Mouse (Mus musculus) stomach, embryonic 14.5 days (tissue): ENCODE measurements around the gene Acadl. TPM values are rescaled to one million over a fixed set of nuclear protein-coding genes. Genes with fewer than 3 reads are reported as not detected.

Experiments used
- ATAC-seq: fragments of 200-750 bp; cut with Nextera tagmentation; 2 replicates; pipeline ENCODE4 v1.8.0; 2017; ENCODE audit warnings: low read depth, moderate TSS enrichment; ENCODE audit not compliant: insufficient number of reproducible peaks, insufficient read depth, low FRiP score
- H3K27ac ChIP-seq: fragments of 300-500 bp; sonication (generic); 2 replicates; pipeline ENCODE4 v1.5.1; 2014; ENCODE audit warnings: mild to moderate bottlenecking, low read length, moderate library complexity, mixed read lengths
- H3K27me3 ChIP-seq: fragments of 300-500 bp; sonication (generic); 2 replicates; pipeline ENCODE4 v1.6.1; 2014; ENCODE audit warnings: low read length, control low read depth, mixed read lengths; ENCODE audit not compliant: control insufficient read depth, insufficient read depth
- H3K36me3 ChIP-seq: fragments of 300-500 bp; sonication (generic); 2 replicates; pipeline ENCODE4 v1.6.1; 2014; ENCODE audit warnings: mild to moderate bottlenecking, control low read depth, low read length, moderate library complexity, mixed read lengths; ENCODE audit not compliant: control insufficient read depth, insufficient read depth
- H3K4me1 ChIP-seq: fragments of 300-500 bp; sonication (generic); 2 replicates; pipeline ENCODE4 v1.6.1; 2014; ENCODE audit warnings: low read length, control low read depth, mixed read lengths; ENCODE audit not compliant: control insufficient read depth, insufficient read depth
- H3K4me2 ChIP-seq: fragments of 300-500 bp; sonication (generic); replicated peaks from 2 replicates; pipeline ENCODE4 v1.6.1; 2014; ENCODE audit warnings: low read depth, low read length, control low read depth
- H3K4me3 ChIP-seq: fragments of 300-500 bp; sonication (generic); 2 replicates; pipeline ENCODE4 v1.5.1; 2014; ENCODE audit warnings: low read depth, low read length, control low read depth
- H3K9ac ChIP-seq: fragments of 300-500 bp; sonication (generic); replicated peaks from 2 replicates; pipeline ENCODE4 v1.6.1; 2014; ENCODE audit warnings: low read depth, mild to moderate bottlenecking, control low read depth, low read length, moderate library complexity, mixed read lengths
- H3K9me3 ChIP-seq: fragments of 300-500 bp; sonication (generic); 2 replicates; pipeline ENCODE4 v1.6.1; 2016; ENCODE audit warnings: low read depth, low read length, control low read depth; ENCODE audit not compliant: control insufficient read depth
- WGBS: fragments of 180-500 bp; shearing (Covaris S2); extraction: QIAGEN DNeasy Blood & Tissue Kit; methylation state at CpG from one replicate; pipeline ENCODE4 v1.1.7; 2014; 5-methylcytosine and 5-hydroxymethylcytosine counted together
- polyA plus RNA-seq: library from polyadenylated mRNA; unstranded; fragments of >200 nt; fragmentation: Nextera tagmentation; extraction: Ambion mirVana; gene quantifications from 2 replicates; pipeline ENCODE4 v1.2.1, GENCODE M21; 2014

The Acadl gene
- polyA plus RNA-seq, 1 experiment from 2014 or later = 100 TPM

DNA sequence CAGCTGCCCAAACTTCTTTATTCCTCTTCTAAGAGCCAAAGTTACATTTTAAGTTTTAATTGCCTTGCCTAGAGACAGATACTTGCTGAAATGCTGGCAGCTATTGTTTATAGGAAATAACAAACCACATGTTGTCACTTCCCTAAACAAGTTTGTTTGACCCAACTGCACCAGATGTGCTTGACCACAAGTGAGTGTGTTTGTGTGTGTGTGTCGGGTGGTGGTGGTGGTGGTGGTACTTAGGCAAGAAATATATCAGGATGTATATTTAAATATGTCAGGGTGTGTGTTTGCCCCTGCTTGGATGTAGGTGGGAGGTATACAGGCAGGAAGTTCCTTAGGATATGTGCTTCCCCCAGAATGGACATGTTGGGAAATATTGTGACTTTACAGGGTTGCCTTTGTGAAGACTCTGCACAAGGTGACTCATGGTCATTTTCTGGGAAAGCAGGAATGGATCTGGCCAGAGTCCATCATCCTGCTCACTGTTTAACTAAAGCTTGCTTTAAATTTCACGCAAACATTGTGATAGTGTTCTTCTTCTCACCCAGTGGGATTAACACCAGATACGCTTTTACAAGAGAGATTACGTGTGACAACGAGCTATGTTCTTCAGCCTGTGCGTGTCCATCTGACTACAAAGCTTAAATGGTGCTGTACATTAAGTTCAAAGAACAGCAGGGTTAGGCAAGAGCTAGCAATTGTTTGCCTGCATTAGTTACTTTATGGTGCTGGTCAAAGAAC lies 32.2 kb upstream of the Acadl start:
- H3K9ac ChIP-seq = no peak overlapping the region
- WGBS = 57% methylated on average over 6 of the region's 6 CpGs
- H3K36me3 ChIP-seq = no peaks in the 10 kb centered on the region
- no peaks in the 10 kb centered on the region for H3K27me3 ChIP-seq
- no peaks in the 10 kb centered on the region for H3K4me1 ChIP-seq
- H3K27ac ChIP-seq = no peak overlapping the region
- H3K4me3 ChIP-seq = no peak overlapping the region
- no peak overlapping the region for H3K4me2 ChIP-seq
- H3K9me3 ChIP-seq = no peaks in the 10 kb centered on the region
- ATAC-seq = peak; percentile 19; the same call in 1 of the 2 replicates

DNA sequence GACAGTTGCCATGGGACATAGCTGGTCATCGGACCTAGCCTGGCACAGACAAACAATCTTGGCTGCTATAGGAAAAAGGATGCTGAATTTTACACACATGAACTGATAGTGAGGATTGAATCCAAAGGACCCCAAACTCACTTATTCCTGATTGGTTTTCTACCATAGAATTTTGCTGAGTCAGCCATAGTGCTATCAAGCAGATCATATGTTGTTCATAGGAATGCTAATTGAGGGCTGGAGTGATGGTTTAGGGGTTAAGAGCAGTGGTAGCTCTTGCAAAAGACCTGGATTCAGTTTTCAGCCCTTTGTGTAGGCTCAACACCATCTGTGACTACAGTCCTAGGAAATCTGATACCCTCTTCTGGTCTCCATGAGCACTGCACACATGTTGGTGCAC lies 24.1 kb upstream of the Acadl start:
- Histone ChIP-seq H3K9ac (no peak overlapping the region), H3K9me3 (no peaks in the 10 kb centered on the region), H3K36me3 (no peaks in the 10 kb centered on the region), H3K4me2 (no peak overlapping the region), H3K27ac (no peak overlapping the region), H3K27me3 (no peaks in the 10 kb centered on the region), H3K4me1 (no peaks in the 10 kb centered on the region), H3K4me3 (no peak overlapping the region)
- no peak for ATAC-seq
- WGBS = 92% methylated on average over 1 of the region's 1 CpGs

- H3K27me3 ChIP-seq = no peaks in the 10 kb centered on the region
- no peak overlapping the region for H3K4me3 ChIP-seq
- no peak overlapping the region for H3K9ac ChIP-seq
- H3K4me1 ChIP-seq = no peaks in the 10 kb centered on the region
- no peak overlapping the region for H3K27ac ChIP-seq
- WGBS = 70% methylated on average over 2 of the region's 2 CpGs
- no peak overlapping the region for H3K4me2 ChIP-seq
- H3K36me3 ChIP-seq = no peaks in the 10 kb centered on the region
- no peak for ATAC-seq
- peaks cover 6% of the 10 kb centered on the region; the same call in 1 of the 2 replicates for H3K9me3 ChIP-seq
These were observed 17.1 kb upstream of the Acadl start for GRCm38 (mm10) chr1:66880217-66880616.

- no peak overlapping the region for H3K27ac ChIP-seq
- 90% methylated on average over 6 of the region's 6 CpGs for WGBS
- no peak for ATAC-seq
- no peak overlapping the region for H3K9ac ChIP-seq
- H3K27me3 ChIP-seq = no peaks in the 10 kb centered on the region
- H3K4me3 ChIP-seq = no peak overlapping the region
- H3K4me1 ChIP-seq = no peaks in the 10 kb centered on the region
- no peaks in the 10 kb centered on the region for H3K36me3 ChIP-seq
- H3K9me3 ChIP-seq = peaks cover 6% of the 10 kb centered on the region; the same call in 1 of the 2 replicates
- H3K4me2 ChIP-seq = no peak overlapping the region
These were observed 11.7 kb upstream of the Acadl start for GRCm38 (mm10) chr1:66874740-66875139.

DNA sequence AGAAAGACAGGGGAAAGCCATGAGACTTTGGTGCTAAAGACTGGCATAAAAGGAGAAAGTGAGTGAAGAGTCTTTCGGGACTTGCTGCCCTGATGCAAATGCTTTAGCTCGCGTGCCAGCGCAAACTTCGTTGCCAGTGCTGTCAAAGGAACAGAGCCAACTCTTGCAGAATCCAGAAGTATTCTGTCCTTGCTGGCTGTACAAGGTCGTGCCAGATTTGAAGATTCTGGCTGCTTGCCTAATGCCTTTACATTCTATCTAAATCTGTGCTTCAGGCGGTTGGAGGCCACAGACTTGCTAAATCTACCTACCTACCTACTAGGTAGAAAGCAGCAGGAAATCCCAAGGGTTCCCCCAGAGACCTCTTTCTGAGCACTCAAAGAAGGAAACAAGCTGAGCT lies 8.5 kb upstream of the Acadl start:
- 76% methylated on average over 7 of the region's 7 CpGs for WGBS
- no peak for ATAC-seq

GRCm38 (mm10) chr1:66865633-66866032 lies 2.6 kb upstream of the Acadl start:
- no peaks in the 10 kb centered on the region for H3K36me3 ChIP-seq
- no peak for ATAC-seq
- H3K9me3 ChIP-seq = no peaks in the 10 kb centered on the region
- WGBS = 86% methylated on average over 4 of the region's 4 CpGs
- H3K4me1 ChIP-seq = 0 out of 2 replicates have a peak, but pooled peaks cover 4% of the 10 kb centered on the region
- H3K27me3 ChIP-seq = no peaks in the 10 kb centered on the region
- H3K4me2 ChIP-seq = no peak overlapping the region
- no peak overlapping the region for H3K27ac ChIP-seq
- H3K4me3 ChIP-seq = no peak overlapping the region
- H3K9ac ChIP-seq = no peak overlapping the region

More for the DNA sequence above, 8.5 kb upstream of the Acadl start:
- no peaks in the 10 kb centered on the region for H3K4me1 ChIP-seq
- no peak overlapping the region for H3K9ac ChIP-seq
- no peak overlapping the region for H3K4me2 ChIP-seq
- no peak overlapping the region for H3K4me3 ChIP-seq
- H3K27ac ChIP-seq = no peak overlapping the region
- H3K36me3 ChIP-seq = no peaks in the 10 kb centered on the region
- no peaks in the 10 kb centered on the region for H3K9me3 ChIP-seq
- no peaks in the 10 kb centered on the region for H3K27me3 ChIP-seq

GRCm38 (mm10) chr1:66863741-66864495 lies 841 bp upstream of the Acadl start:
- no peak for ATAC-seq
- WGBS = 14% methylated on average over 9 of the region's 9 CpGs
- Histone ChIP-seq H3K27ac (no peak overlapping the region), H3K9me3 (no peaks in the 10 kb centered on the region), H3K27me3 (no peaks in the 10 kb centered on the region), H3K4me3 (peak overlapping the region; percentile 89), H3K4me1 (0 out of 2 replicates have a peak, but pooled peaks cover 4% of the 10 kb centered on the region), H3K4me2 (peak overlapping the region; percentile 51), H3K9ac (no peak overlapping the region), H3K36me3 (no peaks in the 10 kb centered on the region)

DNA sequence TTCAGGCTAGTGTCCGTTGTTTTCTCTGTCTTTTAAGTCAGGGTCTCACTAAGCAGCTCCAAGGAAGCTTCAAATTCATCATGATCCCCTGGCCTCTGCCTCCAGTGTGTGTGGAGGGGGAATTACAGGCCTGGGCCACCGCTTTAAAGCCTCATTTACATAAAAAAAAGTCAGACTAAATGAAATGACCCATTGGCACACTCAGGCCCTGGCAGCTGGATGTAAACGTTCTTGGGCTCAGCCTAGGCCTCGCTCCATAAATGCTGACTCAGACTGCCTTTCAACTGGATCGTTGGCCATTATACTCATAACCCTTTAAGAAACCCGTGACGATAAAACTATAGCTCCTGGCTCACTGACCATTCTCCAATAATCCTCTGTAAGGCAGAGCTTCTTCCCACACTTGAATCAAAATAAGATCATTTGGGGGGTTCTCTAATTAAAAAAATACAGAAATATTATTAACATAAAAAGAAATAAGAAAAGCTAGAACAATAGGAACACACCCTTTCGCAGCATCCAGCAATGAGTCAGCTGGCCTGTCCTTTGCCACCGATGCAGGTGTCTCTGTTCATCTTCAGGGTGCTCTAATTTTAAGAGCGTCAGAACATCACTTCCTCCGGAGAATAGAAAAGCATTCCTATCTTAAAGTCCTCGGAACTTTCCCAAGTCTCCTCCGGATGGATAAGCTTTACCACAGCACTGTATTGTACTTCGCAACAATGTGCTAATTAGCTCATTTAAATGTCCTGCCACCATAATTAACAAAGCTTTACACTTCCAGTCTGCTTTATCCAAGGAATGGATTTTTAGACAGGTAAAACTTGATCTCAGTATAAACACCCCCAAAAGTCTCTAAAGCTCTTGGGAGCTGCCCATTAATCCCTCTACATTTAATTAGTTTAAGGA lies 1.1 kb downstream of the Acadl start:
- peak overlapping the region; percentile 51 for H3K4me2 ChIP-seq
- no peaks in the 10 kb centered on the region for H3K27me3 ChIP-seq
- no peaks in the 10 kb centered on the region for H3K9me3 ChIP-seq
- no peak overlapping the region for H3K9ac ChIP-seq
- no peak overlapping the region for H3K27ac ChIP-seq
- WGBS = 29% methylated on average over 14 of the region's 14 CpGs
- ATAC-seq = no peak
- 0 out of 2 replicates have a peak, but pooled peaks cover 4% of the 10 kb centered on the region for H3K4me1 ChIP-seq
- peak overlapping the region; percentile 89 for H3K4me3 ChIP-seq
- 0 out of 2 replicates have a peak, but pooled peaks cover 5% of the 10 kb centered on the region for H3K36me3 ChIP-seq
